Mouse (Mus musculus): ENCODE measurements around the gene Slc44a1.

The Slc44a1 gene

DNA sequence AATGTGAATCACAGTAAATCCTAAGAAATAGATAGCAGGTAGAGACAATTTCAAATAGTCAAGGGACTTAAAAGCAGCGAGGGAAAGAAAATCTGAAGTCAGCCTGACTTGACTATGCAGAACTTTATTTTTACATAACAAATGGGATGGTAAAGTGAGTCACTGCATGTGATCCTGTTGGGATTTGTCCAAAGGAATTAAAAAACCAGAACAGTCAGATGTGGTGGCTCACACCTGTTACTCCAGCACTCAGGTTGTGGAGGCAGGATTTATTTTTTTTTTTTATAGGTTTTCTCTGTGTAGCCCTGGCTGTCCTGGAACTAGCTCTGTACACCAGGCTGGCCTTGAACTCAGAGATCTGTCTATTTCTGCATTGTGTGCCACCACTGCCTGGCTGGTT, 25.7 kb downstream of the Slc44a1 start:
- no peak for DNase-seq (ENCODE audit: low spot score in 2 of 2)

DNA sequence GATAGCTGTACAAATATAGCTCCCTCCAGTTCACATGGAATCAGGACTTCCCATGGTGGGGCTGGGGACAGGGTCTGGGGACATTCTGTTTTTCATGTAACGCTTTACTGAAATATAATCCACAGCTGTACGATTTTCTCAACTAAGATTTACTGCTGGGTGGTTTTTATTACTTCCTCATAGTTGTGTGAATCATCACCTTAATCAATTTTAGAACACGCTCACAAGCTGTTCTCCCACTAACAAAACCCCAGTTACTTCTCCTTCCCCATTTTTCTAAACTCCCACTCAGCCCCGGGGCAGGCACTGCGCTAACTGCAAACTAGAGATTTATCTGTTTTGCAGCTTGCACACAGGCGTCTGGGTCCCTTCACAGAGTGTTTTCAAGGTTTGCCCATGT, 28.8 kb downstream of the Slc44a1 start:
- DNase-seq (ENCODE audit: low spot score in 2 of 2) = peak; percentile 53 to 76

DNA sequence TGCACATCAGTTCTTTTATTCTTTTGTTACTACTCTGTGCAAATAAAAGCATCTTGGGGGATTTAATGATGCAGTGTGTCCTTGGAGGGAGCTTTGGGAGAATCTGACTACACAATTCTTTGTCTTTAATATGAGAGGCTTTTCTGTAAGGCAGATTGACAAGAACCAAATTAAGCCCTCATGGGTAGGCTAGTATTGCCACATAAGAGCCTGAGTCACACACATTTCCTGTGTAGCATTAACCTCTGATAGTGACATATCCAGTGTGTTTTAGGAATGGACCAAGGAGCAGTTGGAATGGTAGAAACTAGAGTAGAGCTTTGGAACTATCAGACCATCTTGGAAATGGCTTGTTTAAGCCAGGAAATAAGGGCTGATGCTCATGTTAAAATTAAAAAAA, 33.9 kb downstream of the Slc44a1 start:
- no peak for DNase-seq (ENCODE audit: low spot score in 2 of 2)

DNA sequence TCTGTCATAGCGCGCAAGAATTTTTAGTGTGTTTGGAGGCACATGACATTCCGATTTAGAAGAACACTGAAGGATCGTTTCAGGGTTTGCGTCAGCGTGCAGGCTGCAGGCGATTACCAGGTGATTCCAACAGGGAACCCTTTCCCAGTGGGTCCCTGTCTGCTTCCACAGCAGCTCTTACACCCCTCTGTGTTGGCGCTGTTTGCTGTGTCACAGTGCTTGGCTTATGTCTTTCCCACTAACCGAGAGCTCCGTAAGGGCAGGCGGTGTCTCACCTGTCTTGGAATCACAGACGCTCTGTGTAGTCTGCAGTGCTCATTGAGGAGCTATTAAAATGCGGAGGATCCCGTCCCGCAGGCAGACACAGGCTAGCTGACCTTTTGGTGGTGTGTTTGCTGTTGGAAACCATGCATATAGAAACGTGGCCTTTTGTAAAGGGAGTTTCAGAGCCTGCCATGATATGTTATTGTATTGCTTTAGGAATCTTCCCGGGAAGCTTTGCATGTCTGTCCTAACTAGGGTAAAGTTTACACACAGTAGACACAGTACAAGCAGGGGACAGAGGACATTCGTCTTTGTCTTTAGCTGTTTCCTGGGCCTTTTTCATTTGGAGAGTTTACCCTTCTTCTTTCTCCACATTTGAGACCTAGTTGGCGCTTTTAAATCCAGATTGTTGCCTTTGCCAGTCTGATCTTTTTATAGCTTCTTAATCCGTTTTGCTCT, 35.2 kb downstream of the Slc44a1 start:
- no peak for DNase-seq (ENCODE audit: low spot score in 2 of 2)

DNA sequence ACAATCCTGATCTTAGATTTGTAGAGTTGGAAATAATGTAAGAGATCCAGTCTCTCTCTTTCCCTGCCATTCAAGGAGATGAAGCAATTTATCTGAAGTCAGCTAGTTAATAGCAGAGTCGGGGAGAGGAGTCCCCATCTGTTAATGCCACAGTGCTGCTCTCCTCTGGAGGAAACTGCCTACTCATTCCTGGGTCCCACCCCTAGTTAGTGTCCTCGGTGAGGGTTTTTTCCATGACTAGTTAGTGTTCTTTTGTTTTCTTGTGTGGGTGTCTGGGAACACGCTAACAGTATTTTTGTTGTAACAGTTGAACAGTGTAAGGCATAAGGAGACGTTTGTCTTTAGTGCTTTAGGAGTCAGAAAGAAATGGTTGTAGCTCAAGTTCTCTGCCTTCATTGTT, 38.4 kb downstream of the Slc44a1 start:
- DNase-seq (ENCODE audit: low spot score in 2 of 2) = peak; percentile 35 to 52

DNA sequence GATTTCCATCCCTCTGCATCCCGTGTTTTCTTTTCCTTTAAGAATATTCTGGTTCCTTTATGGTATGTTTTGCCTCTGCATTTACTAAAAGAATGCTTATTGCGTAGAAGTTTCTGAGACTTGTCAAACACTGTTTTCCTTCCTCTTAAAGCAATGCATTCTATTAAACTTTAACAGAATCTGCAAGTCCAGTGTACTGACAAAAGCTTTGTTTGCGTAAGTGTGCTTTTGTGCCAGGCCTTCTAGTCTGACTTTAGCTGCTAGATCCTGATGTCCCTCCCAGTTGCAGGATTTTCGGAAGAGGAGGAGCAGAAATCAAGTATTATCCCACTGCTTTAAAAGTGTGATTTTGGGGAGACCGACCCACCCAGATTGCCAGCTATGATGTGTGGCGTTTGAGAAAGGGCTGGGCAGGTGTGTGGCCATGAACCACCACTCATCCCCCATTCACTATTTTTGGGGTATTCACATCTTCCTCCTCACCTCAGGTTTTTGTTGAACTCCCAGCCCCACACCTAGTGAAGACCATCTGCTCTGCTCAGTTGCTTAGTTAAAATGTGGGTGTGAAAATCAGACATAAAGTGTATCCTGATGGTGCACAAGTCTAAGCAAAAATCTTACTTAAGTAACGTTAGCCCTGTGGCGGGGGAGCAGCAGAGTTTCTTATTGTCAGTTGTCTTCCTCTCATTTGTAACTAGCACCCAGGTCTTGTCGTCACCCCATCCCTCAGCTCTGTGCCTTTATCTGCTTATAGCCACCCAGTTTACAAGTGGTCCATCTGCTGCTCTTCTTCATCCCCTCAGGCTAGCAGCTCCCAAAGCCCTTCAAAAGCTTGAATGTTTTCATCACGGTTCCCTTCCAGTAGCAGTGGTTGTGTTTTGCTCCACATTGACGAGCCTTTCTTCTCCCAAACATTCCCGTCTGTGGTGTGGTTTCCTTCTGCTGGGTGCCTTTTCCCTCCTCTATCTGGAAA, 47.3 kb downstream of the Slc44a1 start:
- peak; percentile 43 for DNase-seq (ENCODE audit: low spot score in 2 of 2)

DNA sequence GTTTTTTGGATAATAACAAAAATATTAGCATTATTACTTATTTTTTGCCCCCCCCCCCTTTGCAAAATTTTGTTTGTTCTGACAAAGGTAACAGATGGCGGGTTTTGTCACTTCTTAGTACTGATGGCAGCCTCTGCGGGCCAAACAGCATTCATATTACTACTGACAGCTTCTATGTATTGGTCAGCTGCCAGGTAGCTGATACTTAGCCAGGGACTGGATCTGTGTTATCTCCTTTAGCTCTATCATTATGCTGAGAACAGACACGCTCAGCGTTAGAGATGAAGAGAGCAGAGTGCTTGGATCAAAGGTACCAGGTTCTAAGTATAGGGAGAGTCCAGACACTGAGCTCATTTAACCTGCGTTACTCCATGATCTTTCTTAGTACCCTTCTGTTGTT, 48.6 kb downstream of the Slc44a1 start:
- no peak for DNase-seq (ENCODE audit: low spot score in 2 of 2)

DNA sequence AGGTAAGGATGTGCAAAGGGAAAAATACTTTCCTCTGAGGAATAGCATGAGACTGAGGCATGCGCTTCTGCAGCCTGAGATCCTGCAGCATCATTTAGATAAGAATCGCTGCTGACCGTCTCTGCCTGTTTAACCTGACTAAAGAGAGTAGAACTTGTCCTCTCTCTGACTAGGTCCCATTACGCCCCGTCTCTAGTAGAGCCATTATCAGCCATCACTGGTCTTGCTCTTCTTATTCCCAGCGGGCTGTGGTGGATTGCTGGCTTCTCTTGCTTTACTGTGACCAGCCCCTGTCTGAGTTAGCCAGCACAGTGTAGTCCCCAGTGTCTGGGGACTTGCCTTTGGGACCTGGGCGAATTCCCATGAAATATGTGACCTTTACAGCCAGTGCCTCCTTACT, 50.2 kb downstream of the Slc44a1 start:
- DNase-seq (ENCODE audit: low spot score in 2 of 2) = no peak

DNA sequence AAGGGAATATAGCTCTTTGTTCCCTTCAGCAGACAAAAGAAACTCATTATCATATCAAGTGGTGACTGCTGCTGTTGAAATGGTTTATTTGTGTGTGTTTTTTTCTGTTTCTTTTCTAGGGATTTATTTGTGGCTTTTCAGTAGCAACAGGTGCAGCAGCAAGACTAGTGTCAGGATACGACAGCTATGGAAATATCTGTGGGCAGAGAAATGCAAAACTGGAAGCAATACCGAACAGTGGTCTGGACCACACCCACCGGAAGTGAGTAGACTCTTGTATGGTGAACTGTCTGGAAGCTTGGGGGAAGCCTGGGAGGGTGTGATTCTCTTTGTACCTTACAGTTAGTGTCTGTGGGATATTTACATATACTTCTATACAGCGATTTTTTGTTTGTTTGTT, 51.1 kb downstream of the Slc44a1 start:
- DNase-seq (ENCODE audit: low spot score in 2 of 2) = no peak

DNA sequence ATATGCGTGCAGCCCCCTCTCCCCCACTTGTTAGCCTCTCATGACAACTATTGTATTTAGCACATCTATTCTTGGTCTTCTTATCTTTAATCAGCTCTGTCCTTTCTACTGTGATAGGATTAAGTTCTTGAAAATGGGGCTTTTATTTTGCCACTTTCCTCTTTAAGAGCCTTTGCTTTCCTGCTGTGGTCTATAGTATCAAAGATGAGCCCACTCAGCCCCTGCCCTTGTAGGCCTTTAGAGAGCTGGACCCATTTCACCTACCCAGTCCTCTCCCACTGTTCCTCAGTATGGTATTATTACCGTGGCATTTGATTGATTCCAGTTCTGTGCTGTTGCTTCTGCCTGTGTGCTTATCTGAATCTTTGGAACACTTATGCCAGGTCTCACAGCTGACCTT, 55.4 kb downstream of the Slc44a1 start:
- DNase-seq (ENCODE audit: low spot score in 2 of 2) = no peak

DNA sequence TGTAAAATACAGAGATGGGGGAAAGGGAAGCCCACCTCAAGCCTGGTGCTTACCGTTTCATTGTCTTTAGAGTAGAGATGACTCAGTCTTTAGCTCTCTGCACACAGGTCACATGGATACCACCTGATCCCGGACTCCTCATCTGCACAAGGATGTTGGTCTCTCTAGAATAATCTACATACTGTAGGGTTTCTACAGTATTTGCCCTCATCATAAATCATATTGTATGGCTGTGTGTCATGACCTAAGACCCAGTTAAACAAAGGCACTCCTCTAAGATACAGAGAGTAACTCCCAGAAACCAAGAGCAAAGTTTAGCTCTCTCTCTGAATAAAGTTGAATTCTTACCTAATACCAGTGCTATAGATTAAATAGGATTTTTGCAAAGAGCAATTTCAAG, 62.6 kb downstream of the Slc44a1 start:
- DNase-seq (ENCODE audit: low spot score in 2 of 2) = no peak

DNA sequence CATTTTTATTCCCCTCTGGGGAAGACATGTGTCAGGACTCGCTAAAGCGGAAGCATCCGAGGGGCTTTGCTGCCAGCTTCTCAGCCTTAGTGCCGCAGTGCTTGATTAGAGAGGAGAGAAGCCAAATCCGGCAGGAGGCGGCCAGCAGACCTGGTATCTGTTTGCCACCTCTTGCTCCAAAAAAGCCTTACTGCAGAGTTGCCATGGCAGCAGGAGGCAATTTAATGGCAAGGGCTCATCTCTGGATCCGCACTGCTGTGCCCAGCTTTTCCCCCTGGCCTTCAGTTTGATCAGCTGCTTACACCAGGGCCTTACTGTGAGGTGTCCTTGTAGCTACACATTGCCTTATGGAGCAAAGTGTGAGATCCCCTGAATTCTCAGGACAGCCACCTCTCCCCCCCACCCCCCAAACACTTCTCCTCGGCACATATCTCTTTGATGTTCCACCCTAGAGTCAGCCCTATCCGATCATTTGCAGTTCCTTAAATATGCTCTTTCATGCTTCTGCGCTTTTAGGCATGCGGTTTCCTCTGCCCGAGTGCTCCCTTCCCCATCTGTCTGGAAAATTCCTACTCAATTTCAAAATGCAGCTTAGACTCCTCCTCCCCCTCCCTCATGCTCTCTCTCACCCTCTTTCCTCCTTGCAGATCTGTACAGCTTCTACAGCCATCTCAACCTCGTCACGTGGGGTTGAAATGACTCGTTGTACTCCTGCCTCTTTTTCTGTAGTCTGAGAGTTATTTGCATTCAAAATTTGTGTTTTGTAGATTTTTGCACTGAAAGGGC, 72.1 kb downstream of the Slc44a1 start:
- peak; percentile 68 to 70 for DNase-seq (ENCODE audit: low spot score in 2 of 2)

DNA sequence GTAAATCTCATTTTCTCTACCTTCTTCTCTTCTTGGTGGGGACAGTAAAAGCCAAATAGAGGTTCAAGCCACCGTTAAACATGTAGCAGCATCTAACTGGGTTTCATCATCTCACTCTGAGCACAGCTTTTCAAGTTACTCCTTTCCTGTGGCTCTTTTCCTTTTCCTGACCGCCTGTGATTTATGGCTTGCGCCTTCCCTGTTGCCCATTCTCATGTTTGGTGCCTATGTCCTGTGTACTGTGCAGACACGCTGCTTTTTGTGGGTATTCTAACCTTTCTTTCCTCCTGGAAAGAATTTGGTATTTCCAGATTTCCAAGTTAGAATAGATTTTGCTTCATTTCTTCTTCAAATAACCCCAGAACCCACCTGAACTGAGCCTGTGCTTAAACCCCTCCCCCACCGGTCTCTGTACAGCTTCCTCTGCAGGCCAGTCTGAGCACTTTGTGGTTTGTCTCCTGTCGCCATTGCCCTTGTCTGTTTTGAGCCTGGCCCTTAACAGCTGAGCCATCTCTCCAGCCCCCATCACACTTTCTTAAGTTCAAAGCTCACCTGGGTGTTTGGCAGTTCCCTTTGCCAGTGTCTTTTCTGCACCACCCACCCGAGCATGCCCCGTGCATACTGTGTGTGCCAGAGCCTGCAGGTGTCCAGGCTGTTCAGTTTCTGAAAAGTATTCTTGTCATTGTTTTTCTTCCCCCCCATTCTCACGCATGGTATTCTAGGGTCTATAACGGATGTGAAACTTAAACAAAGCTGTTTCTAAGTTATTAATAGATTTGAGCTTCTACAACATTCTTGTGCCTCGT, 73.3 kb downstream of the Slc44a1 start:
- no peak for DNase-seq (ENCODE audit: low spot score in 2 of 2)

DNA sequence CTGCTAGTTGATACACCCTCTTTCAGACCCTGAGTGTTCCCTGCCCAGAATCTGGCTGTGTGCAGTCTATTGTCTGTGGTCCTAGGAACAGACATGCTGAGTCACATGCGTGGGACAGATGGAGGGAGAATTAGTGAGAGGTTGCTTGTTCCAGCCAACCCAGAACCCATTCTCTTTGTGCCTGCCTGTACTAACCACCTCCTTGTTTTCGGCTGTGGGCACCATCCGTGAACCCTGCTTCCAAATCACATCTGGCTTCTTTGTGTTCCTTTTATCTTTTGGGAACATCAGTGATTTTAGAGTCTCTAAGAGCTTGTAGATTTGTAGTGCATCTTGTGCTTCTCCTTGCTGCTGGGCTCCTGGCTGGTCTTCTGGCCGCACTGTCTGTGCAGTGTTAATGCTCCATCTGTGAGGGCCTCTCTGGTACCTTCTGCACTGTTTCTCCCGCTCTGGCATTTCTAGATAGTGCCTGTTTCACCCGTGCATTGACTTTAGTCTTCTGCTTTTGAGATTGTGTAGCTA, 75.9 kb downstream of the Slc44a1 start:
- DNase-seq (ENCODE audit: low spot score in 2 of 2) = peak; percentile 65 to 74

DNA sequence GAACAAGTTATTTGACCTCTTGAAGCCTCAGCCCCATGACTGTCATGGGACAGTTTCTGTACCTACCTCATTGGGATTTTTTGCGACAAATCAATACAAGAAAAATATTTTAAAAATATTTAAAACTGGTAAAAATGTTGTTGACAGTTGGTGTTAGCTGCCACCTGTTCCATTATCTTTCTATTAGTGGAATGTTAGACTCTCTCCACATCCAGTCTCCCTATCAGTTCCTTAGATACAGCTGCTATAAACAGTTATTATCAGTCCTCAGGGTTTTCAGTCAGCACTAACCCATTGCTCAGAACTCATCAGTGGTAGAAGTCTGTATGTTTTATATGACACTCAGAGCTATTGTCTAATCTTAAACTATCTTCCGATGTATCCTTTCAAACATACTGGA, 79.2 kb downstream of the Slc44a1 start:
- DNase-seq (ENCODE audit: low spot score in 2 of 2) = no peak

DNA sequence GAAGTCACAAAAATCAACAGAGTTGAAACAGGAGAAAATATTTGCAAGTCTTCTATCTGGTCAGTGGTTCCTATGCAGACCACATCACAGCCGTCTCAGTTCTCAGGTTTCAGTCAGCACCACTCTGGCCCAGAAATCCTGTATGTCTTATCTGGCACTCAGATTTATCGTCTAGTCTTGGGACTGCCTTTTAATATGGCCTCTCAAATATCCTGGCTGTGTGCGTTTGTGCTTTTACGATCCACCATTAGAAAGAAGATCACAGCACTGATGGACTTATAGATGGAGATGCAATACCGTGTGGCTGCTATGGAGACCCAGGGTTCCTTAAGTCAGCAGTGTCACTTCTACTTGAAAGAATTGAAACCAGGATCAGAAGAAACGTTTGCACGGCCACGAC, 80.8 kb downstream of the Slc44a1 start:
- DNase-seq (ENCODE audit: low spot score in 2 of 2) = no peak

DNA sequence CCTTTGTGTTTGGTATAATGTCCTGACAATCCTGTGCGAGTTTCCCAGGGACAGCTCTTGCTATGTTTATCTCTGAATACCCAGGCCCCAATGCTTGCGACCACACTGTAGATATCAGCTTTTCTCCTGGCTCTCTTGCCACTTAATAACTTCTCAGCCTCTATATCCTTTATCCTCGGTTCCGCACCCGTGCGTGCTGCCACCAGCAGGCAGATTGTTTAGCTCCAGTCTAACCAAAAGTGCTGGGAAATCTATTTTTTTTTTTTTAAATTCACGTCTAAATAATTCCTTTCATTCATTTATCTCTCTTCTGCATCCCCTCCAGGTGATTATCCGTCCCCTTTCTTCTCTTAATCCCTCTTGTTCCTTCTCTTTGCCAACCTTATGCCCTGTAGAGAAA, 82.4 kb downstream of the Slc44a1 start:
- no peak for DNase-seq (ENCODE audit: low spot score in 2 of 2)

DNA sequence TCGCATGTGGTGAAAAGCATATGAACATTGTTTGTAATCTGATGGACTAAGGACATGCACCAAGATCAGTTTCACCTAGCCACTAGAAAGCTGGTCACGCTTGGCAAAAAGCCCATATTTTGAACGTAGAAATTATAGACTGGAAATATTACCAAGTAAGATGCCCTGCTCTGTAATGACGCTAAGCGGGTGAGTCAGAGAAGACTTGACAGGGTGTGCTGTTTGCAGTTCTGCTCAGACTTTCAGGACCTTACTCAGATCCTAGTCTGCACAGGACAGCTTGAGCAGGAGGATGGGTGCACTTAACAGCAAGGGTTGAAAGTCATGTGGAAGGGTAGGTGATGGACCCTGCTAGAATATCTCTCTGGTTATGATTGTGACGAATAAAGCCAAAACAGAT, 85.3 kb downstream of the Slc44a1 start:
- DNase-seq (ENCODE audit: low spot score in 2 of 2) = no peak

DNA sequence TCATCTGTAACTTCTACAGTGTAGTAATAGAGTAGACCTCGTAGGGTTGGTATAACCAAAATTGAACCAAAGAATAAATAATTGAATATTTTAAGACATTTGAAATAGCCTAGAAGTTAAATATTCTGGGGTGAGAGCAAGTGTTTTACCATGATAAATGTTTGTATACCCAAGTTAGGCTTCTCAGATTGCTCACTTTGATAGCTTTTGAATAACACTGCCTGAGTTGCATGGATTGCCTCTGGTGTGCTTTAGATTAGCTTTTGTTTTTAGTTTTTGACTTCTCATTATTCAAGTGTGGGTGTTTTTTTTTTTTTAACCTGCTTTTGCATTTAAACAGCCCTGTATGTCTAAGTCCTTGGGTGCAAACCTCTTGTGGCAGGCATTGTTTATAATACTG, 85.8 kb downstream of the Slc44a1 start:
- no peak for DNase-seq (ENCODE audit: low spot score in 2 of 2)

DNA sequence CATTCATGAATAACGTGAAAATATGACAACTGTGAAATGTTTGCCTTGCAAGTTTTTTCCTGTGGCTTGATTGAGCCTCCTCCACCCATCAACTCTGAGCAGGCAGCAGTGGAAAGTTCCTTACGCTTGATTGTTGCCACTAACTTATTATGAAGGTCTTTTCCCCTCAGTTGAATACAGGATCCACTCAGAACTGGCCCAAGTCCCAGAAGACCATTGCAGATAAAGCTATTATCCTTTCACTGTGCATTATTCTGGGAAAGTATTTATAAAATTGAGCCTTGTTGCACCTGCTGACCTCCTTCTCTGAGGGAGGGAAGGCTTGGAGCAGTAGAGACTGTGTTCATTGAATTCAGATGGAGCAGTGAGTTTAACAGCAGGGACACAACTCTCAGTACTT, 86.2 kb downstream of the Slc44a1 start:
- DNase-seq (ENCODE audit: low spot score in 2 of 2) = no peak

DNA sequence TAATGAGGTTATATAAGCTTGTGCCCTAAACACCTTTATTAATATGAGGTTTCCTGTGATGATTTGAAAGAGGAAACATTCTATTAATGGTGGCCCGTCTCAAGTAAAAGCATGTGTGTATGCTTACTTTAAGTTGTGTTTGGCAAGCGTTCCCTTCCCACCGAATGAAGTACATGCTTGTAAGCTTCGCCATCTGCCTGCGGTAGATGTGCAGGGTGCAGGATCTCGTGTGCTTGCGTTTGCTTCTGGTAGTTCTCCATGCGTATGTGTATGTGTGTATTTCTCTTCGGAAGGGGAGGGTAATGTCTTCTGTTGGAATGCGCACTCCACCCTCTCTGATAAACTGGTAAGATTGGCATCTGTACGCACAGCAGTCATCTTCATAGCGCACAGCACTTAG, 95.6 kb downstream of the Slc44a1 start:
- DNase-seq (ENCODE audit: low spot score in 2 of 2) = no peak

Data from right cerebral cortex, adult 2 months (tissue).